Mouse (Mus musculus) urinary bladder, postnatal 25 days (tissue): ENCODE data around the gene D930048N14Rik.

ENCODE experiments used
- DNase-seq: peaks from one replicate; pipeline ENCODE4 v3.0.0; 2022; ENCODE audit warnings: low spot score

D930048N14Rik gene

GRCm38 (mm10) chr11:51702831-51703230 lies 52.1 kb downstream of the D930048N14Rik start:
- DNase-seq, result no peak

- no peak for DNase-seq
Observed at GRCm38 (mm10) chr11:51703379-51703998, 52.7 kb downstream of the D930048N14Rik start.

GRCm38 (mm10) chr11:51706451-51706850 lies 55.7 kb downstream of the D930048N14Rik start:
- DNase-seq, result no peak

- DNase-seq, result no peak
Observed at GRCm38 (mm10) chr11:51707080-51707479, 56.3 kb downstream of the D930048N14Rik start.
